Mouse (Mus musculus): ENCODE data around the gene Ier2. TPM values are rescaled to one million over a fixed set of nuclear protein-coding genes. Genes with fewer than 3 reads are reported as not detected.
A peak's percentile ranks its signal among the peaks of the same experiment; 100 is the strongest.

The Ier2 gene
- polyA plus RNA-seq, 1 experiment from 2014 or later: 72.4 TPM

DNA sequence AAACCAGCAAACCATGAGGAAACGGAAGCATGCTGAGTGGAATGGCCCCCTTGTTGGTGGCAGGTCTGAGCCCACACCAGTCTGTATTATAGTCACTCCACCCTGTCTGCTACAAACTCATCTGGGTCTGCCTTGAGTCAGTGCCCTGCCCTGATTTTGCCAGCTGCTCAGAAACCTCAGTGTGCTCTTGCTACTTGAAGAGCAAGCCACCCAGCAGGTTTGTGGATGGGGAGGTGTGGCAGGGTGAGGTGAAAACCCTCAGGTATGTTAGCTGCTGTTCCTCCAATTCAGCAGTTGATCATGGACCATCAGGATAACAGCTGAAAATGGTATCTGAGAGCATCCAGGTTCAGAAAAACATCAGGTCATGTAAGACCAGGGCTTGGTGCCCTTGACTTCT lies 5.4 kb upstream of the Ier2 start:
- 86% methylated on average over 1 of the region's 1 CpGs for WGBS

DNA sequence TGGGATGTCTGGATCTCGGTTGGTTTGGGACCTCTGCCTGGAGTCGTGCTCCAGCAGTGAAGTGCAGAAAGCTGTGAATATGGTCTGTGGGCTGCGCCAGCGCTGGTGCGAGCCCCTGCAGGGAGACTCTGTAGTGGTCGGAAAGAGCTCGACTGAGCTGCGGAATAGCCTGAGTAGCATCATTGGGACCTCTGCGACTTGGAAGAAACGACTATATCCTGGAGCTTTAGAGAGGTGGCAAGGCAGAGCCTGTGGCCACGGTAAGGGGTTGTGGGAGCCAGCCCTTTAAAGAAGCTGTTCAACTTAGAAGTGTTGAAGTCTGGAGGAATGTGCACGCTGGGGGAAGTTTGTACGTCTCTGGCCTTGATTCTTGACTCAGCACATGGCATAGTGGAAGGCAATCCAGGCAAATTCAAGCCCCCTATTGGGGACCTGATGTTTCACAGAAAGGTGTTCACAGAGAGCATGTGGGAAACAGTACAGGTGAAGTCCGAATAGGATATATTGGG lies 2.8 kb upstream of the Ier2 start:
- Histone ChIP-seq H3K27ac (peak overlapping the region; percentile 81), H3K4me1 (peaks cover 35% of the 10 kb centered on the region), H3K36me3 (peaks cover 16% of the 10 kb centered on the region), H3K9me3 (no peaks in the 10 kb centered on the region), H3K4me3 (peak overlapping the region; percentile 78), H3K9ac (peak overlapping the region; percentile 76), H3K27me3 (replicated peaks) (no peaks in the 10 kb centered on the region), H3K4me2 (replicated peaks) (peak overlapping the region; percentile 94)
- WGBS: 3% methylated on average over 14 of the region's 14 CpGs
- ATAC-seq (ENCODE audit: low FRiP score, low read depth): peak; percentile 7; the same call in 1 of the 2 replicates

More for the DNA sequence above, 5.4 kb upstream of the Ier2 start:
- H3K9ac ChIP-seq: no peak overlapping the region
- H3K4me1 ChIP-seq: peaks cover 21% of the 10 kb centered on the region
- no peak overlapping the region for H3K4me3 ChIP-seq
- ATAC-seq (ENCODE audit: low FRiP score, low read depth): no peak
- H3K36me3 ChIP-seq: peaks cover 36% of the 10 kb centered on the region
- H3K9me3 ChIP-seq: no peaks in the 10 kb centered on the region
- no peak overlapping the region for H3K27ac ChIP-seq
- no peak overlapping the region for H3K4me2 ChIP-seq (replicated peaks)
- H3K27me3 ChIP-seq (replicated peaks): no peaks in the 10 kb centered on the region

GRCm38 (mm10) chr8:84664566-84665384 lies 2.1 kb upstream of the Ier2 start:
- peak; percentile 39; the same call in 1 of the 2 replicates for ATAC-seq (ENCODE audit: low FRiP score, low read depth)
- H3K27ac ChIP-seq: peak overlapping the region; percentile 81
- H3K9ac ChIP-seq: peak overlapping the region; percentile 76
- peaks cover 41% of the 10 kb centered on the region for H3K4me1 ChIP-seq
- H3K36me3 ChIP-seq: peaks cover 11% of the 10 kb centered on the region
- H3K27me3 ChIP-seq (replicated peaks): no peaks in the 10 kb centered on the region
- H3K4me2 ChIP-seq (replicated peaks): peak overlapping the region; percentile 94
- 1% methylated on average over 29 of the region's 29 CpGs for WGBS
- H3K9me3 ChIP-seq: no peaks in the 10 kb centered on the region
- H3K4me3 ChIP-seq: peak overlapping the region; percentile 78

- Histone ChIP-seq H3K4me2 (replicated peaks) (peak overlapping the region; percentile 94), H3K36me3 (peaks cover 9% of the 10 kb centered on the region), H3K4me3 (peak overlapping the region; percentile 78), H3K27me3 (replicated peaks) (no peaks in the 10 kb centered on the region), H3K4me1 (peaks cover 45% of the 10 kb centered on the region), H3K9me3 (no peaks in the 10 kb centered on the region), H3K9ac (peak overlapping the region; percentile 76), H3K27ac (peak overlapping the region; percentile 81; the same call in 1 of the 2 replicates)
- 3% methylated on average over 43 of the region's 43 CpGs for WGBS
- ATAC-seq (ENCODE audit: low FRiP score, low read depth): peak; percentile 75
Observed at GRCm38 (mm10) chr8:84663483-84664327, 1.1 kb upstream of the Ier2 start.

- Histone ChIP-seq H3K36me3 (no peaks in the 10 kb centered on the region), H3K27ac (peak overlapping the region; percentile 74), H3K9me3 (no peaks in the 10 kb centered on the region), H3K4me2 (replicated peaks) (peak overlapping the region; percentile 94), H3K4me3 (peak overlapping the region; percentile 78), H3K27me3 (replicated peaks) (no peaks in the 10 kb centered on the region), H3K4me1 (peaks cover 45% of the 10 kb centered on the region), H3K9ac (peak overlapping the region; percentile 91)
- under 1% methylated on average over 61 of the region's 61 CpGs for WGBS
- ATAC-seq (ENCODE audit: low FRiP score, low read depth): peak; percentile 18
Observed at GRCm38 (mm10) chr8:84661961-84662571, 586 bp downstream of the Ier2 start.

GRCm38 (mm10) chr8:84661458-84661871 lies 1.2 kb downstream of the Ier2 start:
- no peaks in the 10 kb centered on the region for H3K9me3 ChIP-seq
- peak overlapping the region; percentile 78 for H3K4me3 ChIP-seq
- H3K4me2 ChIP-seq (replicated peaks): peak overlapping the region; percentile 94
- no peaks in the 10 kb centered on the region for H3K36me3 ChIP-seq
- WGBS: under 1% methylated on average over 24 of the region's 24 CpGs
- H3K27ac ChIP-seq: peak overlapping the region; percentile 74; the same call in 1 of the 2 replicates
- no peak for ATAC-seq (ENCODE audit: low FRiP score, low read depth)
- no peaks in the 10 kb centered on the region for H3K27me3 ChIP-seq (replicated peaks)
- H3K4me1 ChIP-seq: peaks cover 48% of the 10 kb centered on the region
- peak overlapping the region; percentile 91 for H3K9ac ChIP-seq

- H3K36me3 ChIP-seq: no peaks in the 10 kb centered on the region
- no peaks in the 10 kb centered on the region for H3K27me3 ChIP-seq (replicated peaks)
- no peaks in the 10 kb centered on the region for H3K9me3 ChIP-seq
- peak overlapping the region; percentile 91 for H3K9ac ChIP-seq
- WGBS: under 1% methylated on average over 20 of the region's 20 CpGs
- peak overlapping the region; percentile 78 for H3K4me3 ChIP-seq
- H3K4me2 ChIP-seq (replicated peaks): peak overlapping the region; percentile 94
- no peak overlapping the region for H3K27ac ChIP-seq
- no peak for ATAC-seq (ENCODE audit: low FRiP score, low read depth)
- peaks cover 49% of the 10 kb centered on the region for H3K4me1 ChIP-seq
Observed at GRCm38 (mm10) chr8:84660819-84661457, 1.7 kb downstream of the Ier2 start.

DNA sequence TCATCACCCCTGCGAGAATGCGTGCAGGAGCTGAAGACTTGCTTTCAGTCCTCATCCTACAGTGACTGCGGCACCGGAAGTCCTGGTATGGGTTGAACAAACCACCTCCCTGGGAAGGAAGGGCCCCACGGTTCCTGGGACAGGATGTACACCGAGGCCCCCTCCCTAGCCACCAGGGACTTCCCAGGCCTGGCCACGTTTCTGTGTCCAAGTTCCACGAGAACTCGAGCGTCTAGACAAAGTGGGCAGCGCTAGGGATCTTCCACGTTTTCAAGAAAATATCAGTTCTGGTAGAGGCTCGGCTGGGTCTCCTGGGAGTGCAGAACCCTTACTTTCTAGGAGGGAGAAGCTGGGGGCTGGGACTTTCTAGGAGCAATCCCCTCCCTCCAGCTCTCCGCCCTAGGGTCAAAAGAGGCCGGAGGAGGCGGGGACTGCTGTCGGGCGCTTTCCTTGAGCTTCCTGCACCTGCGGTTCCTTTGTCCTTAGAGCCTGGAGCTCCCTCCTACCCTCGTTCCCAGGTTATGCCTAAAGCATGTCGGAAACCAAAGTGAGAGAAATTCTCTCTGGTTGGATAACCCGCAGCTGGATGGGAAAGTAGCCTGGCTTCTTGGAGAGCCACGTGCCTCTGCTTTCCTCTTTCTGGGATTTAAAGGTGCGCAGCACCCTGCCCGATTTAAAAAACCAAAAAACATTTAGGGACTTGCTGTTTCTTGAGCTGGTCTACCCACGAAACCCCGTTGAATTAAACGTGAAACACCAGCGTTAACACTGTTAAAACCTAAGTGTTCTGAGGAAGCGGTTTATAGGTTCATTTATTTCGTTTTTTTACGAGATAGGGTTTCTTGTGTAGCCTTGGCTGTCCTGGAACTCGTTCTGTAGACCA lies 2.5 kb downstream of the Ier2 start:
- H3K27me3 ChIP-seq (replicated peaks): no peaks in the 10 kb centered on the region
- H3K27ac ChIP-seq: 0 out of 2 replicates have a peak overlapping the region, but pooled peaks have one; percentile 17
- 1% methylated on average over 33 of the region's 33 CpGs for WGBS
- peaks cover 49% of the 10 kb centered on the region for H3K4me1 ChIP-seq
- H3K4me2 ChIP-seq (replicated peaks): peak overlapping the region; percentile 94
- ATAC-seq (ENCODE audit: low FRiP score, low read depth): no peak
- H3K4me3 ChIP-seq: peak overlapping the region; percentile 78
- H3K9ac ChIP-seq: peak overlapping the region; percentile 91
- no peaks in the 10 kb centered on the region for H3K9me3 ChIP-seq
- H3K36me3 ChIP-seq: no peaks in the 10 kb centered on the region

DNA sequence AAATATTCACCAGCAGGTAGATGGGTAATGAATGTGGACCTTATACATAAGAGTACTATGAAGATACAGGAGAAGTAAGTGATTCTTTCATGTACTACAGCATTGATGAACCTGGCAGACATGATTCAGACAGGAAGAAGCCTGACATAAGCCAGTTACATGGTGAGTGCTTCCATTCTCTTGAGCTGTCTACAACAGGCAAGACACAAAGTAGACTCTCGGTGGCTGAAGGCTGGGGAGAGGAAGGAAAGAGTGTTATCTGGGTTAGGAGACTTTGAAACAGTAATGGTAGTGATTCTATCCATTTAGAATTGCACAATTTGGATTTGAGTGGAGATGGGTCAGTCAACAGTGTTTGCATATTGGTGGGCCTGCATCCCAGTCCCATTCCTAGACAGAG lies 3.7 kb downstream of the Ier2 start:
- Histone ChIP-seq H3K27ac (no peak overlapping the region), H3K9ac (no peak overlapping the region), H3K36me3 (no peaks in the 10 kb centered on the region), H3K9me3 (no peaks in the 10 kb centered on the region), H3K4me3 (no peak overlapping the region), H3K4me1 (peaks cover 54% of the 10 kb centered on the region), H3K4me2 (replicated peaks) (no peak overlapping the region), H3K27me3 (replicated peaks) (no peaks in the 10 kb centered on the region)
- no peak for ATAC-seq (ENCODE audit: low FRiP score, low read depth)
- 78% methylated on average over 1 of the region's 1 CpGs for WGBS

DNA sequence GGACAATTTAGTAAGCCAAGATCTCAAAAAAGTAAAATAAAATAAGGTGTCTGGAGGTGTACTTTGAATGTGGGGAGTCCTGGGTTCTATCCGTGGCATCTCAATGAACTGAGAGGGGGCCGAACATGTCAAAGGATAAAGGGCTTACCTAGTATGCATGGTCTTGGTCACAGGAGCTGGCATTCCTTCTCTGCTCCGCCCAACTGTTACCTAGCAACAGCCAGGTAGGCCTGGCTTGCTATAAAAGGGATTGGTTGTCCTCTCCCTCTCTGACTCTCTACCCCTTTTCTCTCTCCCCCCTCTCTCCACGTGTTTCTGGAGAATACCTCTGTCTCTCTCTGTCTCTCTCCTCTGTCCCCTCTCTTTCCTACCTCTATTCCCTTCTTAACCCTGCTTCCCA lies 5.0 kb downstream of the Ier2 start:
- Histone ChIP-seq H3K4me1 (peaks cover 45% of the 10 kb centered on the region), H3K27me3 (replicated peaks) (no peaks in the 10 kb centered on the region), H3K27ac (no peak overlapping the region), H3K4me2 (replicated peaks) (no peak overlapping the region), H3K9ac (no peak overlapping the region), H3K4me3 (no peak overlapping the region), H3K9me3 (no peaks in the 10 kb centered on the region), H3K36me3 (no peaks in the 10 kb centered on the region)
- 58% methylated on average over 4 of the region's 4 CpGs for WGBS
- no peak for ATAC-seq (ENCODE audit: low FRiP score, low read depth)

DNA sequence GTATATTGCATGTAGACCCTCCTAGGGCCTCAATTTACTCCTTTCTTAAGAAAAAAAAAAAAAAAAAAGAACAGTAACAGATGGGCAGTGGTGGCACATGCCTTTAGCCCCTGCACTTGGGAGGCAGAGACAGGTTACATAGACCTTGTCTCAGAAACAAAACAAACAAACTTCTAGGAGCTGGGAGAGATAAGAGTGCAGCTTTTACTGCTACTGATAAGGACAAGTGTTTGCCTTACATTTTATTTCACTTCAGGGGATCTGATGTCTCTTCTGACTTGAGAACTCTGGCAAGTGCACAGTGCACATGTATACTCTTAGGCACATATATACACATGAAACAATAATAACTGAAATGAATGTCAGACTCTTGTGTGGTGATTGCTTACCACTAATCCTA lies 5.4 kb downstream of the Ier2 start:
- ATAC-seq (ENCODE audit: low FRiP score, low read depth): no peak
- no peak overlapping the region; the same call in 1 of the 2 replicates for H3K27ac ChIP-seq
- peak overlapping the region; percentile 56 for H3K4me2 ChIP-seq (replicated peaks)
- no peaks in the 10 kb centered on the region for H3K36me3 ChIP-seq
- H3K9me3 ChIP-seq: no peaks in the 10 kb centered on the region
- H3K27me3 ChIP-seq (replicated peaks): no peaks in the 10 kb centered on the region
- H3K4me3 ChIP-seq: peak overlapping the region; percentile 29; the same call in 1 of the 2 replicates
- H3K9ac ChIP-seq: no peak overlapping the region
- peaks cover 45% of the 10 kb centered on the region for H3K4me1 ChIP-seq

Data from neural tube, embryonic 12.5 days (tissue).